Mouse (Mus musculus): ENCODE measurements at regions not wholly inside any gene's neighbourhood (a gene's known extent, or its start where the extent isn't known, plus 50 kb on each side); places are given as distances from the start of the nearest gene placed in this dataset.

DNA sequence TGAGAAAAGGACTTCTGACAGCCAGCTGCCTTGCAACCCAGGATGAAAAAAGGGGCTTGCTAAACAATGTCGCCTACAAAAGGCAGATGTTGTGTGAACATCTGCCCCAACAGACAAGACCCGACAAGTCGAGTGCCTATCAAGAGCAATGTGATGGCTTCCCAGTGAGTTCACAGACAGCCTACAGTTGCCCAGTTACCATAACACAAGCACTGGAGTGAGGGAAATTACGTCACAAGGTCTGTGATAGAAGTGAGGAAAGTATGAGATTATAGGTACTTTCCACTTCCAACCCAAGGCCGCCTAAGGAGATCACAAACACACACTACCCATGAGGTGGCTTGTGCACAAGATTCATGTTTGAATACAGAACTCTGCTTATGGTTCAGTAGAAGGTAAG is 78.4 kb upstream of the 1700016C15Rik start:
- H3K36me3 ChIP-seq (ENCODE audit: control insufficient read depth, insufficient read depth): no peaks in the 10 kb centered on the region
- TF ChIP-seq TCF12 (IDR thresholded peaks at IDR 0.05; ENCODE audit: insufficient read depth, poor library complexity, severe bottlenecking): no peak
- H3K4me2 ChIP-seq (ENCODE audit: low read depth): no peak overlapping the region
- H3ac ChIP-seq (ENCODE audit: control insufficient read depth, insufficient read length): no peak overlapping the region
- H3K4me3 ChIP-seq: no peak overlapping the region
- no peaks in the 10 kb centered on the region for H3K79me2 ChIP-seq (ENCODE audit: control insufficient read depth, insufficient read depth)
- no peaks in the 10 kb centered on the region for H3K27me3 ChIP-seq (ENCODE audit: control insufficient read depth, insufficient read depth, insufficient read length)

DNA sequence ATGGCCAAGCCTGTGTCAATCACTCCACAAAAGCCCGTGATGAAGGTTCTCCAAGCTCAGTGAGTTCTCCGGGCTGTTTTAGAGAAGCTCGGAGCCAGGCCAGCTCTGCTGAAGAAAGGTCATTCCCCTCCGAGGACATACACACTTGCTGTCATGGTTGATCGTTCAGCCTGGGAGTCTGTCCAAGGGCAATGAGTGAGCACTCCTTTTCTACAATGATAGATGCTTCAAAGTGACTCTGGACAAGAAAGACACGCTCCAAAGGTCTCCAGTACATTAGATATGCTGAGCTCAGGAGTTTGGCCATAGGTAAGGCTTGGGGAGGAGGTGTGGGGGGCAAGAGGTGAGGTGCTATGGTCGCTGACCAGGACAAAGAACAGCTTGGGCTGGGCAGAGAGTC is 66.5 kb upstream of the 1700016C15Rik start:
- Histone ChIP-seq H3ac (ENCODE audit: control insufficient read depth, insufficient read length) (no peak overlapping the region), H3K36me3 (ENCODE audit: control insufficient read depth, insufficient read depth) (no peaks in the 10 kb centered on the region), H3K27me3 (ENCODE audit: control insufficient read depth, insufficient read depth, insufficient read length) (no peaks in the 10 kb centered on the region), H3K4me3 (no peak overlapping the region), H3K79me2 (ENCODE audit: control insufficient read depth, insufficient read depth) (no peaks in the 10 kb centered on the region), H3K4me2 (ENCODE audit: low read depth) (no peak overlapping the region)
- TF ChIP-seq E2F4 (IDR thresholded peaks at IDR 0.05; ENCODE audit: insufficient read depth): no peak
- no peak for TF ChIP-seq SRF (IDR thresholded peaks at IDR 0.05; ENCODE audit: control insufficient read depth, insufficient read length, low read depth)
- TF ChIP-seq REST (IDR thresholded peaks at IDR 0.05; ENCODE audit: insufficient read depth, insufficient read length): no peak
- TF ChIP-seq MYOD1 (IDR thresholded peaks at IDR 0.05; ENCODE audit: control insufficient read depth in 1 of 3, insufficient read length in 2 of 3, low read depth in 2 of 3): no peak
- no peak for TF ChIP-seq MYOG (IDR thresholded peaks at IDR 0.05; ENCODE audit: control insufficient read depth in 1 of 3, insufficient read depth in 1 of 3, insufficient read length in 2 of 3, low read depth in 2 of 3)
- no peak for TF ChIP-seq MAX (IDR thresholded peaks at IDR 0.05; ENCODE audit: low read depth)
- TF ChIP-seq TCF12 (IDR thresholded peaks at IDR 0.05; ENCODE audit: insufficient read depth, poor library complexity, severe bottlenecking): no peak
- no peak for TF ChIP-seq POLR2A (IDR thresholded peaks at IDR 0.05; ENCODE audit: insufficient read length, low read depth)
- TF ChIP-seq POLR2AphosphoS2 (IDR thresholded peaks at IDR 0.05; ENCODE audit: insufficient read length, low read depth): no peak
- no peak for TF ChIP-seq CEBPB (IDR thresholded peaks at IDR 0.05; ENCODE audit: insufficient read depth, poor library complexity, severe bottlenecking)
- no peak for TF ChIP-seq TCF3 (IDR thresholded peaks at IDR 0.05; ENCODE audit: insufficient read length, low read depth)
- TF ChIP-seq USF1 (IDR thresholded peaks at IDR 0.05; ENCODE audit: low read depth): no peak

DNA sequence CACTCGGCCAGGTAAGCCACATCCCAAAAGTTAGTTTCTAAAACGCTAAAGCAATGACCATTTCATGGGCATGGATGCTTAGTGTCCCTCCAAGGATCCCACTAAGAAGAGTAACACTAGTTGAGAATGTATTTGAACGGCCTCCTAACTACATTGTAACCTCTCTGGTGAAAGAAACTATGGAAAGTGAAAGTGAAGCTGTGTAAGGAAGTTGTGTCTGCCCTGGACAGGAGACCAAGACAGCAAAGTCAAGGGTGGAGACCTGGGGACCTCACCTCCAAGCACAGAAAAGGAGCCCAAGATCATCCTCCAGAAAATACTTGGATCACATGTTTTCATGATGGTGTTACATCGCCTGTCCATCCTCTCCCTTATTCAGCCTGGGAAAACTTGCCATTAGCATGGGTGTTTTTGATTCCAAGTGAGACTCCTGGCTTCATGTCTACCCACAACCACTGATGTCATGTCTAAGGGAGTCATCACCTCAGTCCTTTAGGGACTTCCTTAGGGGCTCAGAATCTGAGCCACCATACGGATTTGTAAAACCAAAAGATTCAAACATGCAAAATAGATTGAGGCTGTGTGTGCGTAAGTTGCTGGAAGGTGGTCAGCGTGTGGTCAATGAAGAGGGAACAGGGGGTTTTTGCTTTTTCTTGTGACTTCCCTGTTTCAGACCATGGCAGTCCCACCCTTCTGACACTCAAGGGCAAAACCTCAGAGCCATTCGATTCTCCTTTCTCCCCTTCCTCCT is 62.4 kb upstream of the 1700016C15Rik start:
- no peaks in the 10 kb centered on the region for H3K79me2 ChIP-seq (ENCODE audit: control insufficient read depth, insufficient read depth)
- TF ChIP-seq POLR2A (IDR thresholded peaks at IDR 0.05; ENCODE audit: insufficient read length, low read depth) (no peak), MYOG (IDR thresholded peaks at IDR 0.05; ENCODE audit: control insufficient read depth in 1 of 3, insufficient read depth in 1 of 3, insufficient read length in 2 of 3, low read depth in 2 of 3) (no peak), TCF3 (IDR thresholded peaks at IDR 0.05; ENCODE audit: insufficient read length, low read depth) (no peak), USF1 (IDR thresholded peaks at IDR 0.05; ENCODE audit: low read depth) (no peak), MAX (IDR thresholded peaks at IDR 0.05; ENCODE audit: low read depth) (no peak), TCF12 (IDR thresholded peaks at IDR 0.05; ENCODE audit: insufficient read depth, poor library complexity, severe bottlenecking) (no peak), E2F4 (IDR thresholded peaks at IDR 0.05; ENCODE audit: insufficient read depth) (no peak), POLR2AphosphoS2 (IDR thresholded peaks at IDR 0.05; ENCODE audit: insufficient read length, low read depth) (no peak), SRF (IDR thresholded peaks at IDR 0.05; ENCODE audit: control insufficient read depth, insufficient read length, low read depth) (no peak)
- H3K4me3 ChIP-seq: no peak overlapping the region

DNA sequence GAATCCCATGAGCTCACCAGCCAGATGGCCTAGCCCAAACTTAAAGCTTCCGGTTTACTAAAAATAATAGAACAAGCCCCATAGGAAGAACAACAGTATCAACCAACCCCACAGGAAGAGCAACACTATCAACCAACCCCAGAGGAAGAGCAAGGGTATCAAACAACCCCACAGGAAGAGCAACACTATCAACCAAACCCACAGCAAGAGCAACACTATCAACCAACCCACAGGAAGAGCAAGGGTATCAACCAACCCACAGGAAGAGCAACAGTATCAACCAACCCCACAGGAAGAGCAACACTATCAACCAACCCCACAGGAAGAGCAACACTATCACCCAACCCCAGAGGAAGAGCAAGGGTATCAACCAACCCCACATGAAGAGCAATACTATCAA is 59.0 kb upstream of the 1700016C15Rik start:
- H3K79me2 ChIP-seq (ENCODE audit: control insufficient read depth, insufficient read depth): no peaks in the 10 kb centered on the region
- H3ac ChIP-seq (ENCODE audit: control insufficient read depth, insufficient read length): no peak overlapping the region
- no peaks in the 10 kb centered on the region for H3K36me3 ChIP-seq (ENCODE audit: control insufficient read depth, insufficient read depth)
- TF ChIP-seq POLR2A (IDR thresholded peaks at IDR 0.05; ENCODE audit: insufficient read length, low read depth) (no peak), MYOD1 (IDR thresholded peaks at IDR 0.05; ENCODE audit: control insufficient read depth in 1 of 3, insufficient read length in 2 of 3, low read depth in 2 of 3) (no peak), TCF12 (IDR thresholded peaks at IDR 0.05; ENCODE audit: insufficient read depth, poor library complexity, severe bottlenecking) (no peak), TCF3 (IDR thresholded peaks at IDR 0.05; ENCODE audit: insufficient read length, low read depth) (no peak), REST (IDR thresholded peaks at IDR 0.05; ENCODE audit: insufficient read depth, insufficient read length) (no peak), E2F4 (IDR thresholded peaks at IDR 0.05; ENCODE audit: insufficient read depth) (no peak), CEBPB (IDR thresholded peaks at IDR 0.05; ENCODE audit: insufficient read depth, poor library complexity, severe bottlenecking) (no peak), USF1 (IDR thresholded peaks at IDR 0.05; ENCODE audit: low read depth) (no peak), MAX (IDR thresholded peaks at IDR 0.05; ENCODE audit: low read depth) (no peak), SRF (IDR thresholded peaks at IDR 0.05; ENCODE audit: control insufficient read depth, insufficient read length, low read depth) (no peak), POLR2AphosphoS2 (IDR thresholded peaks at IDR 0.05; ENCODE audit: insufficient read length, low read depth) (no peak), MYOG (IDR thresholded peaks at IDR 0.05; ENCODE audit: control insufficient read depth in 1 of 3, insufficient read depth in 1 of 3, insufficient read length in 2 of 3, low read depth in 2 of 3) (no peak)
- no peak overlapping the region for H3K4me3 ChIP-seq
- no peaks in the 10 kb centered on the region for H3K27me3 ChIP-seq (ENCODE audit: control insufficient read depth, insufficient read depth, insufficient read length)
- H3K4me2 ChIP-seq (ENCODE audit: low read depth): no peak overlapping the region

More for the DNA sequence above, 62.4 kb upstream of the 1700016C15Rik start:
- Histone ChIP-seq H3K4me2 (ENCODE audit: low read depth) (no peak overlapping the region), H3K36me3 (ENCODE audit: control insufficient read depth, insufficient read depth) (no peaks in the 10 kb centered on the region), H3ac (ENCODE audit: control insufficient read depth, insufficient read length) (no peak overlapping the region), H3K27me3 (ENCODE audit: control insufficient read depth, insufficient read depth, insufficient read length) (no peaks in the 10 kb centered on the region)

DNA sequence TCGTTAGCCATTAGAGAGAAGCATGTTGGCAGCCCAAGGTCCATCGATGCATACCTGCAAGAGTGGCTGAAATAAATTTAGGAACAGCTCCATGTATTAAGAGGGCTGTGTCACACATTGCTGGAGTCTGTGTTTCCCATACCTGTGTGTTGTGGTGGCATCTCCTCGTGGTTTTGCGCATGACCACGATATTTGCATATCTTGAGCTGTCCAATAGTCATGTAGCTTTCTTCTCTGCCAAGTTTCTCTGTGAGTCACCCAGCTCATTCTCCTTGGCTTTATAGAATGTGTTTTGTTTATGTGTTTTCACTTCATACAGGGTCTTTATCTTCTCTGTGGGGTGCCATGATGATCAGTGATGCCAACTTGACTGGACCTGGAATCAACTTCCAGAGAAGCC is 53.0 kb upstream of the 1700016C15Rik start:
- no peaks in the 10 kb centered on the region for H3K79me2 ChIP-seq (ENCODE audit: control insufficient read depth, insufficient read depth)

More for the DNA sequence above, 53.0 kb upstream of the 1700016C15Rik start:
- Histone ChIP-seq H3K27me3 (ENCODE audit: control insufficient read depth, insufficient read depth, insufficient read length) (no peaks in the 10 kb centered on the region), H3K36me3 (ENCODE audit: control insufficient read depth, insufficient read depth) (no peaks in the 10 kb centered on the region), H3ac (ENCODE audit: control insufficient read depth, insufficient read length) (no peak overlapping the region), H3K4me2 (ENCODE audit: low read depth) (no peak overlapping the region), H3K4me3 (no peak overlapping the region)
- TF ChIP-seq POLR2AphosphoS2 (IDR thresholded peaks at IDR 0.05; ENCODE audit: insufficient read length, low read depth) (no peak), MYOG (IDR thresholded peaks at IDR 0.05; ENCODE audit: control insufficient read depth in 1 of 3, insufficient read depth in 1 of 3, insufficient read length in 2 of 3, low read depth in 2 of 3) (no peak), USF1 (IDR thresholded peaks at IDR 0.05; ENCODE audit: low read depth) (no peak), REST (IDR thresholded peaks at IDR 0.05; ENCODE audit: insufficient read depth, insufficient read length) (no peak), POLR2A (IDR thresholded peaks at IDR 0.05; ENCODE audit: insufficient read length, low read depth) (no peak), TCF12 (IDR thresholded peaks at IDR 0.05; ENCODE audit: insufficient read depth, poor library complexity, severe bottlenecking) (no peak), MYOD1 (IDR thresholded peaks at IDR 0.05; ENCODE audit: control insufficient read depth in 1 of 3, insufficient read length in 2 of 3, low read depth in 2 of 3) (no peak), SRF (IDR thresholded peaks at IDR 0.05; ENCODE audit: control insufficient read depth, insufficient read length, low read depth) (no peak), MAX (IDR thresholded peaks at IDR 0.05; ENCODE audit: low read depth) (no peak), CEBPB (IDR thresholded peaks at IDR 0.05; ENCODE audit: insufficient read depth, poor library complexity, severe bottlenecking) (no peak), TCF3 (IDR thresholded peaks at IDR 0.05; ENCODE audit: insufficient read length, low read depth) (no peak), E2F4 (IDR thresholded peaks at IDR 0.05; ENCODE audit: insufficient read depth) (no peak)
